Mouse (Mus musculus) liver, adult 2 months (tissue): ENCODE data around the gene Taf8.

Experiments
- CTCF ChIP-seq: fragments of 200-500 bp; IDR thresholded peaks from 2 replicates; pipeline ENCODE4 v1.5.1; 2011; ENCODE audit warnings: low read depth, low read length, control low read depth
- POLR2A ChIP-seq: fragments of 200-500 bp; IDR thresholded peaks from 2 replicates; pipeline ENCODE4 v1.6.1; 2011; ENCODE audit warnings: low read length, control low read depth; ENCODE audit not compliant: insufficient read depth; ENCODE audit errors: extremely low read depth

DNA sequence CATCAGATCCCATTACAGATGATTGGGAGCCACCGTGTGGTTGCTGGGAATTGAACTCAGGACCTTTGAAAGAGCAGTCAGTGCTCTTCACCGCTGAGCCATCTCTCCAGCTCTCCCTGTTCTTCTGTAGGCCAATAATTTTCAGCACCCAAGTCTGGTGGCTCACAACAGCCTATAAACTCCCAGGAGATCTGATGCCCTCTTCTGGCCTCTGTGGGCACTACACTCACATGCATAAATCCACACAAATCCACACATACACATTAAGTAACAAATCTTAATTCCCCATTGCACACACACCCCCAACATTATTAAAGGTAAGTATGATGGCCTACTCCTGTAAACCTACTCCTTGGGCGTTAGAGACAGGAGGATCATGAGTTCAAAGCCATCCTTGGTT, 14.1 kb upstream of the Taf8 start:
- TF ChIP-seq CTCF (no peak), POLR2A (no peak)
